Mouse (Mus musculus) B cell, adult 2 months (primary cell): Measurements from ENCODE around the gene Atp8a2.
A peak's percentile ranks its signal among the peaks of the same experiment; 100 is the strongest.
"Not testable (repeated sequence)": the region's sequence is repeated elsewhere in the genome, so short reads cannot be mapped to it uniquely, and the experiment has no call there.

Experiments
- DNase-seq, 2 experiments: peaks; one replicate each; pipeline ENCODE4 v3.0.0; 2022

Gene Atp8a2

GRCm38 (mm10) chr14:59838446-59839259, 358.3 kb downstream of the Atp8a2 start:
- not testable (repeated sequence) for DNase-seq

DNA sequence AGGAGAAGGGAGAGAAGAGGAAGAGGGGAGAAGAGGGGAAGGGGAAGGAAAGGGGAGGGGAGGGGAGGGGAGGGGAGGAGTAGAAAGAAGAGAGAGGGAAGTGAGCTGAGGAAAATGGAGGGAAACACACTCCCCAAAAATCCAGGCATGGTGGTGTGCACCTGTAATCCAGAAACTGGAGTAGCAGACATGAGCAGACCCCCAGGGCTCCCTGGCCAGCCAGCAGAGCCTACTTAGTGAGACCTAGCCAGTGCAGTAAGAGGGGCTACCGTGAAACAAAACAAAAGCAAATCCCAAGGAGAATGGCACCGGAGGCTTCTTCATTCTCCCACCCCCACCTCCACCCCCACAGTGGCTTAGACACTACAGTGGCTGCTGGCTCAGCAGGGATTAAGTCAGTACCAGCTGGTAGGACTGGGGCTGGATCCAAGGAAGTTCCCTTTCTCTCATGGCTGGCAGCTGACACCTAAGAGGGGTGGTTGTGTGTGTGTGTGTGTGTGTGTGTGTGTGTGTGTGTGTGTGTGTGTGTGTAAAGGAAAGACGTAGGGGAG, 359.2 kb downstream of the Atp8a2 start:
- DNase-seq: not testable (repeated sequence)

- DNase-seq: no peak
Observed at GRCm38 (mm10) chr14:59836876-59837543, 360.0 kb downstream of the Atp8a2 start.

DNA sequence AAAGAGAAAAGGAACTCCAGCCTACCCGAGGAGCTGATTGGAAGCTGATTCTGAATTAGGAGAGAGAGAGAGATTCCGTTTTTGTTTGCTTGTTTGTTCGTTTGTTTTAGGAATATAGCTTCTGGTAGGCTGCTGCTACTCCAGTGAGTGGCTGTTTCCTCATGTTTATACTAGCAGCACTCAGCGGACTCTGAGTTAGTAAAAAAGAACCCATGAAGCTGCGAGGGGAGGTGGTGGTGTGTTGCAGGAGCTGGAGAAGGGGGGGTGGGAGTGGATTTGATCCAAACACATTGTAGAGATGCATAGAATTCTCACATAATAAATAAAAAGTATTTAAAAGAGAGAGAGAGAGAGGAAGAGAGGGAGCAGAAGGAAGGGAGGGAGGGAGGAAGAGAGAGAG, 367.4 kb downstream of the Atp8a2 start:
- DNase-seq: no peak

DNA sequence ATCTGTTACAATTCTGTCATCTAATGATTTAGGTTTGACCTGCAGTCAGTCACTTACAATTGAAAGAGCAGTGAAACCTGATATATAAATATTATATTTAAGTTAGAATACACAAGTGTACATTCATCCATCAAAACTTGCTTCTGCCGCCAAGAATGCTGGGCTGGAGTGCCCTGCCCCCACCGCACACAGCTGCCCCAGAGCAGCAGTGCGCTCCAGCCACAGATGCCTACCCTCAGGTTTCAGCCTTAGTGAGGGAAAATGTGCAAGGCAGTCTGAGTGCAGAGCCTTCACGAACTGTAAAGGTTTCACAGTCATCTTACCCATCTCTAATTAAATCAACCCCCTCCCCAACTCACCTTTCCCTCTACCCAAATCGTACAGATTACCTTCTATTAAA, 369.6 kb downstream of the Atp8a2 start:
- no peak for DNase-seq

DNA sequence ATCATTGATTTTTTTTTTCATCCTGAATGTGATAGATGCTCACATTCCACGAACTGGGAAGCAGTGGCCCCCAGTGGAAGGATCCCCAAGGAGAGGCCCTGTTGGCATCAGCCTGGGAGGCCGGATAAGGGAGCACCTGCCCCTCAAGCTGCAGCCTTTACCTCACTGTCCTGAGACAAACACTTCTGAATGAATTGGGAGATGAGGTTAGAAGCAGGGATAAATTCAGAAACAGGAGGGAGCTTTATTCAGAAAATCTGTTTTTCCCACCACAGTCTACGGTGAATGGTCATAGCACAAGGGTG, 376.9 kb downstream of the Atp8a2 start:
- no peak for DNase-seq

DNA sequence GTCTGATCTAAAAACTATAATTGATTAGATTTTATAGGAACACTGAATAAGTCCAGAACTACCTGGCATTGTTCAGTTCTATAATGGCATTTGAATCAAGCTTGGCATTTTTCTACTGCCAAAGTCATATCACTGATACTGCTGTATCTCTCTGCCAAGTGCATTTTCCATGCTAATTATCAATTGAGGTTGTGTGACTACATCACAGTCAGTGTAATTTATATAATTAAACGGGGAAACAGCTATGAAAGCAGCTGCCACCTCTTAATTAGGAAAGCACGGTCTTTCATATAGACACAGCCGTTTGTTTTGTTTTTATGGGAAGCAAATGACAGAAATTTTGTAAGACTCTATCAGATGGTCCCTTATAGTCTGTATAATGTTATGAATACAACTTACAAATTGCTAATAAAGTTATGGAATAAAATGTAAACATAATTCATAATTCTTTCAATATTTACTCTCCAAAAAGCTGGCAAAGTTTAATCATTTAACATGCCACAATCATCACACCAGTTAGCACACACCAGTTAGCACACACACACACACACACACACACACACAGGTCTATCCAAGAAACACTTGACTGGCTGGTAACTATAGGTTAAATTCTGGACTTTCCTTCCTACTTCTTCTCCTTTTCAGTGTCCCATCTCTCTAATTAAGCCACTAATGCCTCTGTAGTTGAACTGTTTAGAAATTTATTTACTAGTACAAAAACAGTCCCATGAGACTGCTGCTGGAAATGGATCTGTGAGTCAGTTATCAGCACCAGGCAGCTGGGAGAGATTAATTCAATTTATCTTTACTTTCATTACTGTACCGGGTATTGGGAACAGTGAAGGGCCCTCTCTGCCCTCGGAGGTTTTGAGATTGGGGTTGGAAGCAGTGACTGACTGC, 377.5 kb downstream of the Atp8a2 start:
- DNase-seq: no peak

- DNase-seq: peak in 1 of 2 experiments; percentile 1
Observed at GRCm38 (mm10) chr14:59810316-59810715, 386.7 kb downstream of the Atp8a2 start.

DNA sequence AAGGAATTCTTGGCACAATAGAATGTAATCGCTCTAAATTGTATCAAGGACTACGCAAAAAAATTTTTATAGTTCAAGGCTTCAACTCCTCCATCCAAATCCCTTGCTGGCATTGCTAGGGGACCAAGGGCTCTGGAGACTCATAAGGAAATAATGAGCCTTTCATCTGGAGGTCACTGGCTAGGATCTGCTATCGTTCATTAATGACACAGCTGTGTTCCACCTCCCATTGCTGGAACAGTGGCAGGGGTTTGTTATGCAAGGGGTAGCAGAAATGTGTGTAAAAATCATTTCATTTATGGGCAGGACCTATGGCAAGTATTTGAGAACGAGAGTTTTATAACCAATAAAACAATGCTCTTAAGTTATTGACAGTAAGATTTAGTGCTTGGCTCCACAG, 387.2 kb downstream of the Atp8a2 start:
- no peak for DNase-seq

DNA sequence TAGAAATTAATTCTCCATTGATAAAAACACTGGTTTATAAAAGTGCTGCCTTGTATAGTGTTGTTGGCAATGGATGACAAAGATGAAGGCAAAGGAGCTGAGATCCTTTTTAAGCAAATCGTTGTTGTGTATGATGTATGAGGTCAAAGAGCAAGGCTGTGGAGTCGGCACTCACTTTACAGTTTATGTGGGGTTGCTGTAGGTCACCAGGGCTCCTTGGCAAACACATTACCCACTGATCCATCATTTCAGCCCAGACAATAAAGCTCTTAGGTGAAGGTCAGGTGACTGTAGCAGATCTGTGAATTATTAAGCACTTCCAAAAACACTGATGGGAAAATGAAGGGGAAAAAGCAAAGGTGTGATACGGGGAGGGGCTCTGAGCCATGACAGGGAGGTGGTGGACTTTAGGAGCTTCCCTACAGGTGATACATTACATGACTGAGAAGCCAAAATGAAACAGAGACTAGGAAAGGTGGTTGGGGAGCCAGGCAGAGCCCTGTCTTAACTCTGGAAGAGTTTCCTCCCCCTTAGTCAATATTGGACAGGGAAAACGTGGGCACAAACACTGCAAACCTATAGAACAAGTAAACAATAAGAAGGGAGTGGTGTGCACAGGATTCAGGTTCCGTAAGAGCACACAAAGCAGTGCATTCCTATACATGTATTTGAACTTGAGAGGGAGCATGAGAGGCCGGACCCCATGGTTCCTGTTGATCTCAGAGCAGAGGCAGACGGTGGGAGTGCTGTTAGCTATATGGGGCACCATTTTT, 389.3 kb downstream of the Atp8a2 start:
- DNase-seq: no peak

GRCm38 (mm10) chr14:59806910-59807309, 390.1 kb downstream of the Atp8a2 start:
- DNase-seq: no peak

GRCm38 (mm10) chr14:59806159-59806558, 390.8 kb downstream of the Atp8a2 start:
- DNase-seq: no peak

DNA sequence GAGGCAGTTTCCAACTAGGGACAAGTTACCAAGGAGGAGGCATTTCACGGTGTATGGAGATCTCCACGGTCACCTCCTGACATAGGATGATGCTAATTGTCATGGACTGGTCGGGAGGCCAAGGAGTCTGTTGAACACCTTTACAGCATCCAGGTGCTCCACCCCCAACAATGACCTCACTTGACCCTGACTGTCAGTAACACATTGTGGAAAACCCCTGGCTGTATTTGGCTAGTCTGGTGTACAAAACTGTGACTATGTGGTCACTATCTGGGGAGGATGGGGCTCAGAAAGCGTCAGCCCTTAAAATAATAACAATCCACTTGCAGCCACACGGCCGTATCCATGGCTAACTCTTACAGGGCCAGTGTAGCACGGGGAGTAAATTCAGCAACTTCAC, 391.3 kb downstream of the Atp8a2 start:
- no peak for DNase-seq

- no peak for DNase-seq
Observed at GRCm38 (mm10) chr14:59801961-59802599, 394.9 kb downstream of the Atp8a2 start.

DNA sequence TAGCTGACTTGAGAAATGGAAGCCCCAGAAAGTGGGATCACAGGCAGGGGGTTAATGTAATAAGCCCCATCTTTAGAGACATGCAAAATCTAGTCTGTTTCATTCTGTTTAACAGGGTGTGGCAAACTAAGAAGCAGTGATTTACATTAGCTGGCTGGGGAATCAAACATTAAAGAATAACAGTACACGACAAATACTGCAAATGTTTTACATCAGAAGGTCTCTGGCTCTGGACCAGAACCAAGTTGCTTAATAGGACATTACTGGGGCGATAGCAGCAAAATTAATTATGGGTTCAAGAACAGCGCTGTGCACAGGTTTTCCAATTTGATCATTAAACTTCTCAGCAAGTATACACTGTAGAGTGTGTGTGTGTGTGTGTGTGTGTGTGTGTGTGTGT, 397.5 kb downstream of the Atp8a2 start:
- no peak for DNase-seq

DNA sequence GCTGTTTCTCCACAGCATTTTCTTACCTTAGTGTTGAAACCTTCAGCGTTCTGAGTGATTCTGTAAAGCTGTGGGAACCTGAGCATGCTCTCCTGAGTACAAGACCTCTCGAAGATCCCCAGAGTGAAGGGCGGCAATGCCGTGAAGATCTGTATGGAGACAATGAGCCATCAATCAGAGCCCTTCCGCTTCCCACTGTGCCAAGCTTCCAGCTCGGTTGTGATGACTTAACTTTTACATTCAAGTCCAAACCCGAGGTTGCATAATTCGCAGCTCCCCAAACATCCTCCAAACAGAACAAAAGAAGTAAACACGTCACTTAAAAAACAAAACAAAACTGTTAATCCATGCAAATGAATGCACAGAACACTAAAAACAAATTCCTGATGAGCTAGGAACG, 403.1 kb downstream of the Atp8a2 start:
- DNase-seq: no peak

GRCm38 (mm10) chr14:59783348-59784341, 413.3 kb downstream of the Atp8a2 start:
- no peak for DNase-seq

DNA sequence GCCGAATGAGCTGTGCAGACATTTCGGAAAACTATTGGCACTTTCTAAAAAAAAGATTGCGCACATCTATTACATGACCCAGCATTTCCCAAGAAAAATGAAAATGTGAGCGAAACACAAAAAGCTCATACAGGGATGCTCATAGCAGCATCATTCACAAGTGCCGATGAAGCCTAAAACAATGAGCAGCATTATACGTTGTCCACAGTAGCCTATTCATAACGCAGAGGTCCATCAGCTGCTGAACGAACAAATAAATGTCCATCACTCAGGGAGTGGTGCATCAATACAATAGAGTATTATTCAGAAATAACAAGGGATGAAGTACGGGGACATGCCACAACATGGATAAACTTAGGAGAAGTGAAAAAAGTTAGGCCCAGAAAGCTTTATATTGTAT, 416.6 kb downstream of the Atp8a2 start:
- no peak for DNase-seq

DNA sequence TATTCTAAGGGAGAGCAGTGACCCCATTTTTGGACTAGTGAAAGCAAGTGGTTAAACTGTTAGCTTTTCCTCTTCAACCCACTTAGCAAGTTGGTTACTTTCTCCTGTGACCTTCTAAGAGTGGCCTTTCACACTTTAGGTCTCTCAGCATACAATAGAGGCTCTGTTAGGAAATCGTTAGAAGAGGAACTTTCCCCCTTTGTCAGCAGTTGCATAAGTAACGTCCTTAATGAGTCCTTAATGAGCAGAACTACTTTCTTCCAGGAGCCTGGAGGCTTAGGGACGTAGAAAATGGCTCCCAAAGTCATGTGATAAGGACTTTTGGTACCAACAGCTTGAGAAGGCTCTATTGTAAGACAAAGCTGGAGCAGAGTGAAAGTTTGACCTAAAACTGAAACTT, 434.8 kb downstream of the Atp8a2 start:
- no peak for DNase-seq

DNA sequence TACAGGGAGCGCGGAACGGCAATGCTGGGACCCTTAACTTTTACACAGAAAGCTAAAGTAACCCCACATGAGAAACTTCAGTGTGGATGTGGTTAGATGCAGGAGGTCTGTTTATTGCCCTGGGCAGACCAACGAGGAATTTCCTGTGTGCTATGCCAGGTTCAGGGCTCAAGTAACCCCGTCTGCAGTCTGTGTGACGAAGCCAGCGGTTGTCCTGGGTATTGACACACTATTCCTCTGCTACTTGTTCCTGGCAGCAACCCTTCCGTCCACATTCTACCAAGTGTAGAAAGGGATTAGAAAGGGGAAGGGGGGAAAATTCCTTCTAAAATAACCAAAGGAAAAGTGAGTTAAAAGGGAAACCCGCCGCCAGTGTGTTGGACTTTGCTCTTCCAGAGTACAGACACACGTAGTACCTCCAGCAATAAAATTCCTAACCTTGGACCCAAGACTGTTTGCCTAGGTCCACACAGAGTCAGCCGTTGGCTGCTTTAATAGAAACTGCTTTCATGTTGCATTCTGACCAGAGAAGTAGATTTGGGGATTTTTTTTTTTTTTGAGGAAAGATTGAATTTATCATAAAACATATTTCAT, 437.0 kb downstream of the Atp8a2 start:
- DNase-seq: no peak
